Mouse (Mus musculus) forebrain, embryonic 14.5 days (tissue): ENCODE measurements at regions not wholly inside any gene's neighbourhood (a gene's known extent, or its start where the extent isn't known, plus 50 kb on each side); places are given as distances from the start of the nearest gene placed in this dataset.

Experiments used
- ATAC-seq: fragments of 200-750 bp; cut with Nextera tagmentation; 2 replicates; pipeline ENCODE4 v1.8.0; 2017; ENCODE audit warnings: mild to moderate bottlenecking, moderate library complexity
- DNase-seq: peaks from one replicate; pipeline ENCODE4 v3.0.0-alpha.2; 2015; ENCODE audit warnings: low spot score
- H3K27ac ChIP-seq: fragments of 300-500 bp; sonication (generic); 2 replicates; pipeline ENCODE4 v1.5.1; 2014; ENCODE audit warnings: low read depth, mild to moderate bottlenecking, control low read depth, low read length, moderate library complexity
- H3K27me3 ChIP-seq: fragments of 300-500 bp; sonication (generic); replicated peaks from 2 replicates; pipeline ENCODE4 v1.6.1; 2014; ENCODE audit warnings: low read length, control low read depth, mixed read lengths; ENCODE audit not compliant: control insufficient read depth, insufficient read depth
- H3K36me3 ChIP-seq: fragments of 300-500 bp; sonication (generic); 2 replicates; pipeline ENCODE4 v1.6.1; 2014; ENCODE audit warnings: low read length, control low read depth; ENCODE audit not compliant: control insufficient read depth, insufficient read depth
- H3K4me1 ChIP-seq: fragments of 300-500 bp; sonication (generic); 2 replicates; pipeline ENCODE4 v1.6.1; 2014; ENCODE audit warnings: antibody characterized with exemption, low read length, control low read depth; ENCODE audit not compliant: control insufficient read depth, insufficient read depth
- H3K4me2 ChIP-seq: fragments of 300-500 bp; sonication (generic); 2 replicates; pipeline ENCODE4 v1.6.1; 2014; ENCODE audit warnings: mild to moderate bottlenecking, control low read depth, low read length
- H3K4me3 ChIP-seq: fragments of 300-500 bp; sonication (generic); 2 replicates; pipeline ENCODE4 v1.5.1; 2014; ENCODE audit warnings: low read depth, low read length, control low read depth
- H3K9ac ChIP-seq: fragments of 300-500 bp; sonication (generic); 2 replicates; pipeline ENCODE4 v1.6.1; 2014; ENCODE audit warnings: mild to moderate bottlenecking, low read length, control low read depth, moderate library complexity
- H3K9me3 ChIP-seq: fragments of 300-500 bp; sonication (generic); replicated peaks from 2 replicates; pipeline ENCODE4 v1.6.1; 2016; ENCODE audit warnings: low read length, control low read depth, mixed read lengths; ENCODE audit not compliant: control insufficient read depth
- WGBS: fragments of 180-500 bp; shearing (Covaris S2); extraction: QIAGEN DNeasy Blood & Tissue Kit; methylation state at CpG from one replicate; pipeline ENCODE4 v1.1.7; 2014; 5-methylcytosine and 5-hydroxymethylcytosine counted together

DNA sequence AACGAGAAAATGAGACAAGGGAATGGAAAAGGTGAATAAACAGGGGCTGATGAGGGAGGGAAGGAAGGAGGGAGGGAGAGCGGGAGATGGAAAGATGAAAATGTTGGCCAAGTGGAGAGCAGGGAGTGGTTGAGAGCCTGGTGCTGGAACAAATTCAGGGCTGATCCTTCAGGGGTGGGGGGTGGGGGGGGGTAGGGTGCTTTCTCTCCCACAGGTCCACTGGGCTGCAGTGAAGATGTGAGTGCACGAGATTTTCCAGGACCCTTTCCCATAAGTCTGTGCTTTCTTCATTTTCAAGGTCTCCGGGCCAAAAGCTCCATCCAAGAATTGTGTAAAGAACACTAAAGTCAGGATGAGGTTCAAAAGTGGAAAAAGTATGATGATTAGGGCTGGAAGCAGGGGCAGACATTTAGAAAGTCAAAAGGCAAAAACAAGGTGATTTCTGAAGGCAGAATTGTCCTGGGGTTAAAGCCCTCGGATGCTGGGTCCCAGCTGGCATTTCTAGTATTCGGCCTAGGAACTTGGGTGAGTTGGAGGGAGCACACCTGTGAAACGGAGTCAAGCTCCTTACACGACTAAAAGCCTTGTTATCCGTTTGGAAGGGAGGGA lies 74.5 kb upstream of the Boc start:
- Histone ChIP-seq H3K27ac (peak overlapping the region; percentile 85), H3K36me3 (no peaks in the 10 kb centered on the region), H3K4me1 (peaks cover 21% of the 10 kb centered on the region), H3K9me3 (no peaks in the 10 kb centered on the region), H3K4me2 (0 out of 2 replicates have a peak overlapping the region, but pooled peaks have one; percentile 20), H3K9ac (peak overlapping the region; percentile 30; the same call in 1 of the 2 replicates), H3K27me3 (no peaks in the 10 kb centered on the region), H3K4me3 (no peak overlapping the region)
- WGBS = 36% methylated on average over 9 of the region's 9 CpGs
- DNase-seq (no peak), ATAC-seq (peak; percentile 59; the same call in 1 of the 2 replicates)

DNA sequence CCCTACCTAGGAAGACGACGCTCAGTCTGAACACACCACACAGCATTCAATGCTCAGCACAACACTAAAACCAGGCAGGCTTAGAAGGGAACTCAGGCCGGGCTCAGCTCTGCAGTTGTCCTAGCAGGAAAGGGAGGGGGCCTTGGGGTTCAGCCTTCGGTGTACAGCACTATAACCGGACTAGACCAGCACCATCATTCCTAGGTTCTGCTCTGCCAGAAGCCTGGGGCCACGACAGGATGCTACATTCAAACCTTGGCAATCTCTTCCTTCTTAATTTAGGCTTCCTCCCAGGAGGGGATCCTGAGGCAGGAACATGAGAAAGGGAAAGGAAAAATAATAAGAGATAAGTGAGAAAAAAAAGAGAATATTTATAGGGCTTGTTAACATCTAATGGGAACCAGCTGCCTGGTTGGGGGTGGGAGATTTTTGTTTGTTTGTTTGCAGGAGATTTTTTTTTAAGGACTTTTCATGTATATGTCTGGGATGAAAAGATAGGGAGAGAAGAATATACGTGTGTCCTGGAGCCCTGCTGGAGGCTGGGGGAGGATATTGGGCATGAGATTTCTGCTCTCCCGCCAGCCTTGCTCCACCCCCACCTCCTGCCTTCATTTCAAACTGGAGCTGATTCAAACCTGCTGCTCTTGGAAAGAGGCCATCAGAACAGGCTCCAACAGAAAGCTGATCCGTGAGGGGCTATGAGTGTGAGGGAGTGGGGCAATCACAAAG lies 73.8 kb upstream of the Boc start:
- H3K9me3 ChIP-seq = no peaks in the 10 kb centered on the region
- H3K4me3 ChIP-seq = no peak overlapping the region
- H3K27ac ChIP-seq = peak overlapping the region; percentile 85
- peak; percentile 93 for DNase-seq
- H3K4me2 ChIP-seq = peak overlapping the region; percentile 21; the same call in 1 of the 2 replicates
- peak; percentile 93 for ATAC-seq
- no peaks in the 10 kb centered on the region for H3K36me3 ChIP-seq
- peaks cover 21% of the 10 kb centered on the region for H3K4me1 ChIP-seq
- no peak overlapping the region for H3K9ac ChIP-seq
- H3K27me3 ChIP-seq = no peaks in the 10 kb centered on the region
- whole genome bisulfite sequencing = 8% methylated on average over 9 of the region's 9 CpGs

DNA sequence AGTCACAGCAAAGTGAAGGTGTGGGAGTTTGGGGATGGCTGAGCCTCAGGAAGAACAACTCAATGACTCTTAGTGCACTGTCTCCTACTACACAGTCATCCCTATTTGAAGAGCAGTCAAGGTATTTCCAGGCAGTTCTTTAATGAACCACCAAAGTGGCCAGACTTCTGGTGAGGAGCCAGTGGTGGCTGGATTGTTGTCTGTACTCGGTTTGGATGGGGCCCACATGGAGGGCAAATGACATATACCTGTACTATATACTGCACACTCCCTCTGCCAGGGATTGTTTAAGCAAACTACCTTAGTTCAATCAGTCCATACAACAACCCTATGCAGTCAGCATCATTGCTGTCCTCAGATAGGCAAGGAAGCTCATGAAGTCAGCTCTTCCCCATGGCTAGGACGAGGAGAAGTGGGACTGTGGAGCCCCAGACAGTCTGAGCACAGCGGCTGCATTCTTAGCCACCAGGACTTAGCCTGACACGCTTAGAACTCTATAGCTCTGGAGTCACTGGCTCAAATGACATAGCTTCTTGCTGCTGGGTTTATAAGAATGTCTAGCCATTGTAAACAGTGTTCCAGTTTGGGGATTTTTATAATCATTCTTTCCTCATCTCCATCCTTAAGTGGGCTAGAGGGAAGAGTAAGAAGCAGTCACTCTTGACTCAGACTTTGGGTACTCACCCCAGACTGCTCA lies 72.8 kb upstream of the Boc start:
- H3K36me3 ChIP-seq = no peaks in the 10 kb centered on the region
- ATAC-seq (no peak), DNase-seq (no peak)
- no peak overlapping the region for H3K4me2 ChIP-seq
- H3K9ac ChIP-seq = no peak overlapping the region
- 73% methylated on average over 4 of the region's 4 CpGs for WGBS
- peaks cover 21% of the 10 kb centered on the region for H3K4me1 ChIP-seq
- H3K9me3 ChIP-seq = no peaks in the 10 kb centered on the region
- H3K27ac ChIP-seq = peak overlapping the region; percentile 85
- no peak overlapping the region for H3K4me3 ChIP-seq
- no peaks in the 10 kb centered on the region for H3K27me3 ChIP-seq

DNA sequence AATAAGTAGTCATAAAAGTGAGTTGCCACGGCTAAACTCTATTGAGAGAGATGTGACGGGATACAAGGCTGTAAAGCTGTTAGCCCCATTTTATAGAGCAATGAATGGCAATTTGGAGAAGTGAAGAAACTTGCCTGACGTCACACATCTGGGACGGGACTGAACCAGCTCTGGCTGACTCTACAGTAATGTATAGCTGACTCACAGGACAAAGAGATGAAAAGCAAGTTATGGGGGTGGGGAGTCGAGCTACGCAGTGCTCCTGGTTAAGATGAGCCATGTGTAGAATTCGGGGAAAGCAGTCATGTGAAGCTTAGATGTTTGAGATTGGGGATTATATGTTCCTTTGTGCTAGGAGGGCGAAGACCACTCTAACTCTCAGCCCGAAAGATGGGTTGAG lies 72.2 kb upstream of the Boc start:
- Histone ChIP-seq H3K9ac (no peak overlapping the region), H3K4me2 (no peak overlapping the region), H3K27me3 (no peaks in the 10 kb centered on the region), H3K9me3 (no peaks in the 10 kb centered on the region), H3K36me3 (no peaks in the 10 kb centered on the region), H3K27ac (no peak overlapping the region), H3K4me1 (peaks cover 21% of the 10 kb centered on the region), H3K4me3 (no peak overlapping the region)
- ATAC-seq = no peak
- DNase-seq = no peak
- 87% methylated on average over 9 of the region's 9 CpGs for WGBS

DNA sequence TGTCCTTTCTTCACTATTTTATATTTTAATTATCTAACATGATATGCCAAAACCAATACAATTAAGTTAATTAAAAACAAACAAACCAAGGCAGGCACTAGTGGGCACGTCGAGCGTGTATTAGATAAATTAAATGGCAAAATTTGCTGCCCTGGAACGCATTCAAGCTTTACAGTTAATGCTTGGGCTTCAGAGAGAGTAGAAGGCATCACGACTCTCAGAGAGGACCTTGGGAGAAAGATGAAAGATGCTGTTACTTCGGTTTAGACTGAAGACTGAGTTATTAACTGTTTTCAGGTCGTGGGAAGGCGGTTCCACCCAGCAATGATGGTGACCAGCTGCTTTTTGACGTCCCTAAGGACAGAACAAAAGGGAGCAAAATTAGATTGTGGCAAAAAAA lies 71.7 kb upstream of the Boc start:
- ATAC-seq (no peak), DNase-seq (no peak)
- H3K27me3 ChIP-seq = no peaks in the 10 kb centered on the region
- H3K36me3 ChIP-seq = no peaks in the 10 kb centered on the region
- no peak overlapping the region for H3K27ac ChIP-seq
- no peaks in the 10 kb centered on the region for H3K9me3 ChIP-seq
- 75% methylated on average over 9 of the region's 9 CpGs for WGBS
- no peak overlapping the region for H3K4me3 ChIP-seq
- H3K9ac ChIP-seq = no peak overlapping the region
- H3K4me2 ChIP-seq = no peak overlapping the region
- peaks cover 22% of the 10 kb centered on the region for H3K4me1 ChIP-seq

DNA sequence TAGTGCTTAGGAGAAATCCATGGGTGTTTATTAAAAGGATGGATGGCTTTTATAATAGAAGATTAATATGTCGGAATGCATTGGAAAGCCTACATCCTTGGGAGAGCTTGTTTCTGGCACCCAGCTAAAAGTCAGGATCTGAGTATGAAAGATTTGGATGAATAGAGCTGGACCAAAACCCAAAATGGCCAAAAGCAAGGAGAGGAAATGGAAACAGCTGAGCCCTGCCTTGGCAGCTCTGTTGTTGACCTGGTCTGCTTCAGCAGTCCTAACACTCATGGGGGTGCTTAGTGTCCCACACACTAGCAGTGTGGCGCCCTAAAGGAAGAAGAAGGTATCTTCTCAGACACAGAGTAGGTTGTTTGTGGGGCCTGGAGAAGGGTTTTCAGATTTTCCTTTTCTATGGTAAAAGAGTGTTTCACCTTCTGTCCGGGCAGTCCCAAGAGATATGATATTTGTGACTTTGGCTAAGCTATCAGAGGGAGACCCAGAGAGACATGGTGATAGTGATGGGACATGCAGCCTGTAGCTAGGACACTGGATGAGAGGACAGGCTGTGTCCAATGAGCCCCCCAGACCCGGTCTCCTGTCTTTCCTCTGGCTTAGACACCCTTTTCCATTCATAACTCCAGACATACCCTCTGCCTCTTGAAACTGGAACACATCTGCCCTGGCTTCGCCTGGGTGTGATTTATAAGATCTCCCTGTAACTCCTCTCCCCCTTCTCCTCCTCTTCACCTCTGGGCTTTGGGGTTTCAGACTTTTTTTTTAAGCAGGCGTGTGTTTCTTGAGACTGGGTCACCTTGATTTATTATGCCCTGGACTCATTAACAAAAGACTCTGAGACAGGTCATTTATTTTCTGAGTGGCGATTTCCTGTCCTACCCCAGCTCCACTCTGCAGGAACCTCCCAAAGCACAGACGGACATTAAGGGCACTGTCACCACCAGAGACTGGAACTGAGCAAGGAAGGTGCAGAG lies 70.9 kb upstream of the Boc start:
- ATAC-seq (no peak), DNase-seq (no peak)
- Histone ChIP-seq H3K27ac (no peak overlapping the region), H3K9me3 (no peaks in the 10 kb centered on the region), H3K4me3 (no peak overlapping the region), H3K27me3 (no peaks in the 10 kb centered on the region), H3K4me2 (no peak overlapping the region), H3K36me3 (no peaks in the 10 kb centered on the region), H3K9ac (no peak overlapping the region), H3K4me1 (peaks cover 24% of the 10 kb centered on the region)
- 80% methylated on average over 8 of the region's 8 CpGs for WGBS

DNA sequence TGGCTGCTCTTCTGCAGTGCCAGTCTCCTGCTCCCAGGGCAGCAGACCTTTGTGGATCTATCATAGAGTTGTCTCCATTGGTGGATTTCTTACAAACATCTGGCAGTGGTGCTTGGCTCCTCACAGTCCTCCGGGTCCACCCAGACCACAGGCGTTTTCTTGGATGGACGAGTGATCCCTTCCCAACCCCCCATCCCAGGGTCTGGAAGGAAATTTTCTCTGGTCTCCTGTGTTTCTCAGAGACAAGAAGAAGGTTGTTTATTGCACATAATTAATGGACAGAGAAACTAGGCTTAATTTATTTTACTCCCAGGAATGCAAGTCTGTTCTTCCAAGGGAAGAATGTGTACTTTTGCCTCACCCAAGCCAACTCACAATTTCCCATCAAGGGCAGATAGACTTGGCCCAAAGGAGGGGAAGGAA lies 67.2 kb upstream of the Boc start:
- Histone ChIP-seq H3K4me1 (0 out of 2 replicates have a peak, but pooled peaks cover 3% of the 10 kb centered on the region), H3K9me3 (no peaks in the 10 kb centered on the region), H3K9ac (no peak overlapping the region), H3K4me2 (no peak overlapping the region), H3K4me3 (no peak overlapping the region), H3K36me3 (no peaks in the 10 kb centered on the region), H3K27ac (peak overlapping the region; percentile 22; the same call in 1 of the 2 replicates), H3K27me3 (no peaks in the 10 kb centered on the region)
- no peak for ATAC-seq
- no peak for DNase-seq
- 93% methylated on average over 3 of the region's 3 CpGs for WGBS

DNA sequence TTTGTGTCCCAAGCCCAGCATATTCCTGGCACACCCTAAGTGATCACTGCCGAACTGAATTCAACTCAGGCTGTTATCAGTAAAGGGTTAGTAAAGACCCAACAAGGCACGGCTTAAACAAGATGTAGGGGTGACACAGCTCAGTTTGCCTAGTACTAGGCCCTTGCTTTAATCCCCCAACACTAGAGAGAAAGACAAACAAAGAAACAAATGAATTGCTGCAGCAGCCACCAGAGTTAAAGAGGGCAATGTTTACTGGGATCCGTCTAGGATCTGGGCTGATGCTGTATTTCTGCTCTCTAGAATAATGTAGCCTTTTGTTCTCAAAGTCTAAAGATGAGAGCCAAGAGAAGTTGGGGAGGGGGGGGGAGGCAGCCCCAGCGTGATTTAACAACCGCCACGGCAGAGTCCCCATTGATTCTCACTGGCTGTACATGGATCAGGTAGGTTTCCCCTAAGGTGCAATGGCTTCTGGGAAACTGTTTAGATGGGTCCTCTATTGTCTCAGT lies 66.5 kb upstream of the Boc start:
- peak; percentile 47 for DNase-seq

More for the DNA sequence above, 66.5 kb upstream of the Boc start:
- Histone ChIP-seq H3K36me3 (no peaks in the 10 kb centered on the region), H3K27me3 (no peaks in the 10 kb centered on the region), H3K4me1 (0 out of 2 replicates have a peak, but pooled peaks cover 3% of the 10 kb centered on the region), H3K9ac (no peak overlapping the region), H3K4me2 (no peak overlapping the region), H3K4me3 (no peak overlapping the region), H3K27ac (no peak overlapping the region), H3K9me3 (no peaks in the 10 kb centered on the region)
- peak; percentile 63 for ATAC-seq
- WGBS = 19% methylated on average over 6 of the region's 6 CpGs
